Mouse (Mus musculus): Measurements from ENCODE around the gene Serinc5. TPM values are rescaled to one million over a fixed set of nuclear protein-coding genes. Genes with fewer than 3 reads are reported as not detected.

The Serinc5 gene
- total RNA-seq, 2 experiments from 2014 or later = 15.3 to 17.5 TPM

DNA sequence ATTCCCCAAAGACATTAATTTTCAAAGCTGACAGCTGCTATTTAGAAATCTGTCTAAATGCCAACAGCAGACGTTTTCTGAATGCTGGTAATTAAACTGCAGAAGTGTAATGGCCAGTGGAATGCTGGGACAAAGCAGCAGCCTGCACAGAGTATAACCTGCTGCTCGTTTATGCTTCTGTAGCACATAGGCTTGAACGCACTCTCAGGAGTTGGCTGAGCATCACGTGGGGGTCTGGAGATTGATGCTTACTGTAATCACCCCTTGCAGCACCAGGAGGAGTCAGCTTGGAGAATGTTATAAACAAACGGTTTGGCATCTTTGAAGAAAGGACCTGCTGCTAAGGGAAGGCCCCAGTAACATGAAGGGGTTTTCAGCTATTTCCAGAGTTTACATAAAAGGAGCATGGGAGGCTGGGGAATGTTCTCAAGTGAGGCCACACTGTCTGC lies 85.6 kb downstream of the Serinc5 start:
- intact Hi-C loops (cut with DNase I) = no loop called here
- DNase-seq (ENCODE audit: low spot score) = no peak

- intact Hi-C loops (cut with DNase I) = no loop called here
Observed at GRCm38 (mm10) chr13:92697141-92697540, 86.2 kb downstream of the Serinc5 start.

DNA sequence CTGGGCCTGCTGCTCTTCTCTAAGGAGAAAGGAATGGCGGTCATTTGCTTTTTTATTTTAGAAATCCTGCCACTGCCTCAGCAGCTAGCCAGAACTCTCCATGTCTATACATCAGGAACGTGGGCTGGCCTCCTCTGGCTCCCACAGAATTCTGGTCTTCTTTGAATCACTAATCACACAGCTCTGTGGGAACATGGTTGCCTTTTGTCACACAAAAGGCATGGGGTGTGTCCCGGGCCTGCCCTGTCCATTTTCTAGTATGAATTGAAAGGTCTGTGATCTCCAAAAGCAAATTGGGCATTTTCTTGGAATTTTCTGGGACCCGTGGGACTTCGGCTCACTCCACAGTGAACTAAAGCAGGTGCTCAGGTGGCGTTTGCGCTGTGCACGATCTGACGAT lies 87.9 kb downstream of the Serinc5 start:
- intact Hi-C loops (cut with DNase I) = no loop called here
- DNase-seq (ENCODE audit: low spot score) = no peak

More at GRCm38 (mm10) chr13:92697141-92697540, 86.2 kb downstream of the Serinc5 start:
- DNase-seq (ENCODE audit: low spot score) = no peak

- intact Hi-C loops (cut with DNase I) = no loop called here
- DNase-seq (ENCODE audit: low spot score) = no peak
Observed at GRCm38 (mm10) chr13:92699395-92699794, 88.5 kb downstream of the Serinc5 start.

- intact Hi-C loops (cut with DNase I) = no loop called here
- DNase-seq (ENCODE audit: low spot score) = no peak
Observed at GRCm38 (mm10) chr13:92702035-92702434, 91.1 kb downstream of the Serinc5 start.

DNA sequence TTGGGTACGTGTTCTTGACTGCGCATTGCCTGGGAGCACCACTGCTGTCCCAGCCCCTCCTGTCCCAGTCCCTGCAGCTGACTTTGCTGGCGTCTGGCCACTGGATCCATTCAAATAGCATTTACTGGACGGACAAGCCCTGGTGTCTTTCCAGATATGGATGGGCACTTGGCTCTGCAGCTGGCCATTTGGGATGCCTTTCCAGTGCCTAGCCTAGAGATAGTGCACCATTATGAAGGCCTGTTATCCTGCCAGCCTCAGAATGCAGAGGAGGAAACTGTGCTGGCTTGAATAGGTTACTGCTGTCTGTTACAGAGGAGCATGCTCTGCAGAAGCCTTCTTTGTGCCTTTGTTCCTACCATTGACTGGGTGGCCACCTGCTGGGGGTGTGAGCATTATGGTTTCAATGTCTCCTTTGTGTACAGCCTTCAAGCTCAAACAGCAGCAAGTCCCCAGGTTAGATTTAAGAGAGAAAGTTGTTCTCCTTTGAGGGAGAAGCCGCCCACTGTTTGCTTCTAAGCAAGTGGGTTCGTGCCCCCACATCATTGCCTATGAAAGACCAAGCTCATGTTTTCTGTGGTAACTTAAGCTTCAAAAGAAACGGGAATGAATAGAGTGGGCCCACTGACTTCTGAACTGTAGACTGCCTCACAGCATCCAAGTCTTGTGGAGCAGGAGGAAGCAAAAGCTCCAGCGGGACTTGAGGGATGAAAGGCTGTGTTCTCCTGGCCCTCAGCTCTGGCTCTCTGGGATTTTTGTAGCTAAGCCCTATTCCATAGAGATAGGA lies 92.5 kb downstream of the Serinc5 start:
- intact Hi-C loops (cut with DNase I) = no loop called here

GRCm38 (mm10) chr13:92704189-92704588 lies 93.3 kb downstream of the Serinc5 start:
- intact Hi-C loops (cut with DNase I) = no loop called here
- DNase-seq (ENCODE audit: low spot score) = no peak

More for the DNA sequence above, 92.5 kb downstream of the Serinc5 start:
- no peak for DNase-seq (ENCODE audit: low spot score)

DNA sequence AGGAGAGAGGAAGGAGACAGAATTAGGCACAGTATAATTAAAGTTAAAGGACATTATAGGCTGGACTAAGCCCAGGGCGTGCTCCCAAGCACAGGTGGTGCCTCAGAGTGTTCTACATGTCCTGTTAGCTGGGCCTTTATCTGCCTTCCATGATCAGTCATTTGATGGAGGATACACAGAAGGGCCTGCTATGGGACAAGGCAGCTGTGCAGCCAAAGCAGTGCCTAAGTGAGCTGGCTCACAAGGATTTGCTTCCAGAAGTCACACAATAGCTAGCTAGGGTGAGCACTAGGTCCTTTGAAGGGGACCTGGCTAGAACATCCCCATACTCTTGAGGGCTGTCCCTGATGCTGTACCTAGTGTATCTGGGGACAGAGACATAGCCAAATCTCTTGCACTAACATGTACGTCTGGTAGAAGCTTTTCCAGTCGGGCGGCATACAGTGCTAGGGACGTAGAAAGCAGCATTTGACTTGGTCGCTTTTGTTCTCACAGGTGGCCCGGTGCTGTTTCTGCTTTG lies 94.2 kb downstream of the Serinc5 start:
- intact Hi-C loops (cut with DNase I) = no loop called here
- DNase-seq (ENCODE audit: low spot score) = no peak

- no peak for DNase-seq (ENCODE audit: low spot score)
- intact Hi-C loops (cut with DNase I) = no loop called here
Observed at GRCm38 (mm10) chr13:92706342-92707061, 95.6 kb downstream of the Serinc5 start.

DNA sequence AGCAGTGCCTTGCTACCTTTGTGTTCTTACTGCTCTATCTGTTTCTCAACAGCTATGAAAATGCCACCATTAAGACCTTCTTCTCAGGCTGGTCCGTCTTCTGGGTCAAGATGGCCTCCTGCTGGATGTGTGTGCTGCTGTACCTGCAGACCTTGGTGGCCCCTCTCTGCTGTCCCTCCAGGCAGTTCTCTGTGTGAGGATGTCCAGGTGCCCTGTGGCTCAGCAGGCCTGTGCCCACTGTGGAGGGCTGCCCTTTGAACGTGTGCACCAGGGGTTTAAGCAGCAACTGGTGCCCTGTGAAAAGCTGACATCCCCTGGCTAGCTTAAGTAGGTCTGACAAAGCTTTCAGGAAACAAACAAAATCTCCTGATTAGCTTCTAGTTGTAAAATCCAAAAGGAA lies 97.0 kb downstream of the Serinc5 start:
- DNase-seq (ENCODE audit: low spot score) = no peak
- intact Hi-C loops (cut with DNase I) = no loop called here

DNA sequence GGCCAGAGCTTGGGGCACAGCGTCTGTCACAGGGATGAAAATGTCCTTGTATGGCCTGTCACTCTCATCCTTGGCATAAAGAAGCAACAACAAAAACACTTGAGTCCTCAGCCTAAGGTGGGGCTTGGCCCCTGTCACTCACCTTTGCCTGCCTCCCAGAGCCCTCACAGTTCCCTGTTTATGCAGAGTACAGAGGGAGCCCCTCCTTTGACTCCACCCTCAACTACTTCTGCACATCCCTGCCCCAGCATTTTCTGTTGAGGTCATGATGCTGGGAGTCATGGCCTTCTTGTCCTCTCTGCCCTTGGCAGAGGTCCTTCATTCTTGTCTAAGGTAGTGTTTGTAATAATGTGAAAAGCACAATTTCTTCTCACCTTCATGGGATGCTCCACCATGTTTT lies 97.6 kb downstream of the Serinc5 start:
- DNase-seq (ENCODE audit: low spot score) = no peak
- intact Hi-C loops (cut with DNase I) = no loop called here

- DNase-seq (ENCODE audit: low spot score) = no peak
- intact Hi-C loops (cut with DNase I) = no loop called here
Observed at GRCm38 (mm10) chr13:92709535-92709934, 98.6 kb downstream of the Serinc5 start.

GRCm38 (mm10) chr13:92710361-92710760 lies 99.5 kb downstream of the Serinc5 start:
- no peak for DNase-seq (ENCODE audit: low spot score)
- intact Hi-C loops (cut with DNase I) = no loop called here

DNA sequence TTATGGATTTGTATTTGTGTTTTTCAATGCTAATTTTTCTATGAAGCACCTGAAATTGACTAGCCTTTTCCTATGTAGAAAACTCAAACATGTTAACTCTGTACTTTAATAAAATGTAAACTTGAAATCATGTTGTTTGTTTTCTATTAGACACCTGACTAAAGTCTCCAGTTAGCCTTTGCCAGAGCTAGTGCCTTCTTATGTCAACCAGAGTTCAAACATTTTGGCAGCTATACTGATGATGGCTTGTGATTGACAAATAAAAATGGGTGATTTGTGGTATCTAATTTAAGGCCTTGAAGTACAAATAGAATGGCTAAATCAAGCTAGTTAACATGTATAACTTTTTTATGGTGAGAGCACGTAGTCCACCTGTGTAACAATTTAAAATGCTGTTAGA lies 100.9 kb downstream of the Serinc5 start:
- no peak for DNase-seq (ENCODE audit: low spot score)
- intact Hi-C loops (cut with DNase I) = no loop called here

DNA sequence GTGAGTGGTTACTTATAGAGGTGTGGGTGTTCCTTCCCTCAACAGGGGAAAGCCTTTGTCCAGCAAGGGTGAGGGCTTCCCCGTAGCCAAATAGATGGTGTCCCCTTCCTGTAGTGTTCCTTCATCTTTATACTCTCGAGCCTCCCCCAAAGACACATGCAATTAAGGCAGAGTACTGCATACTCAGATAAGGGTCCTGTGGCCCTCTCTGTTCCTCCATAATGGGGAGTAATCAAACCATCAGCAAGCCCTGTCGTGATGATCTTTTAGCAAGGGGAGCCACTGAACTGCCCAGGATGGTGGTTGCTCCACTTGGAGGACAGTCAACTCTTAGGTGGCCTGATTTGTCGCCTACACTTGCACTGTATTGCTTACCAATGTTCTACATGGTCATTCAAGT lies 101.7 kb downstream of the Serinc5 start:
- no peak for DNase-seq (ENCODE audit: low spot score)
- intact Hi-C loops (cut with DNase I) = no loop called here

GRCm38 (mm10) chr13:92717851-92718665 lies 107.2 kb downstream of the Serinc5 start:
- intact Hi-C loops (cut with DNase I) = no loop called here
- DNase-seq (ENCODE audit: low spot score) = no peak

DNA sequence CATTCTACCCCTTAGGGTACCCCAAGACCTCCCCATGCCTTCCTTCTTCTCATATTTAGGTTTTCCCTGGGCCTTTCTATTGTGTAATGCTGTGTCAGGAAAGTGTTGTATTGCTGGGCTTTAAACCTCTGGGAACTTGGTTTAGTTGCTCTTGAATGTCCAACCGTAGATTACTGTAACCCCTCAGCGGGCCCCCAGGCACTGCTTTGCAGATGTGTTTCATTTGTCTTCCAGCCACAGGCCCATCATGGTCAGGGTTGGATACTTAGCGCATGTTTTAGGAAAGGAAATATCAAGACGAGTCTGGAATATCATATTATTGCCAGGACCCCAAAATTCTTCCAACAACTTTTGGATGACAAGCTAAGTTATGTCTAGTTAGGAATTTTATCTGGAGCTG lies 110.1 kb downstream of the Serinc5 start:
- intact Hi-C loops (cut with DNase I) = no loop called here
- DNase-seq (ENCODE audit: low spot score) = no peak

- intact Hi-C loops (cut with DNase I) = no loop called here
- DNase-seq (ENCODE audit: low spot score) = no peak
Observed at GRCm38 (mm10) chr13:92722389-92722788, 111.5 kb downstream of the Serinc5 start.

- intact Hi-C loops (cut with DNase I) = no loop called here
- DNase-seq (ENCODE audit: low spot score) = no peak
Observed at GRCm38 (mm10) chr13:92729811-92730210, 118.9 kb downstream of the Serinc5 start.

GRCm38 (mm10) chr13:92731811-92732210 lies 120.9 kb downstream of the Serinc5 start:
- intact Hi-C loops (cut with DNase I) = no loop called here
- DNase-seq (ENCODE audit: low spot score) = no peak

Data from heart, postnatal 25 days (tissue).